Mouse (Mus musculus) natural killer cell, adult 2 months (primary cell): ENCODE data around the gene Col16a1.
A peak's percentile ranks its signal among the peaks of the same experiment; 100 is the strongest.

Experiments used
- DNase-seq, 2 experiments: peaks; one replicate each; pipeline ENCODE4 v3.0.0; 2022; ENCODE audit warnings: low spot score in 2 of 2

Col16a1 gene

GRCm38 (mm10) chr4:130084331-130084945 lies 36.8 kb downstream of the Col16a1 start:
- DNase-seq: no peak

GRCm38 (mm10) chr4:130085246-130085820 lies 37.7 kb downstream of the Col16a1 start:
- DNase-seq: no peak

- peak; percentile 78 to 88 for DNase-seq
These were observed 39.7 kb downstream of the Col16a1 start for GRCm38 (mm10) chr4:130087293-130087692.

GRCm38 (mm10) chr4:130095137-130095536 lies 47.5 kb downstream of the Col16a1 start:
- no peak for DNase-seq

- DNase-seq: no peak
These were observed 53.5 kb downstream of the Col16a1 start for GRCm38 (mm10) chr4:130101183-130101582.

- DNase-seq: no peak
These were observed 54.5 kb downstream of the Col16a1 start, which contains the start of gene Pef1 for GRCm38 (mm10) chr4:130102111-130102651. Gene Pef1 (plus strand): TSS chr4:130102558.

GRCm38 (mm10) chr4:130103632-130104031 lies 56.0 kb downstream of the Col16a1 start:
- DNase-seq: no peak

GRCm38 (mm10) chr4:130104584-130104983 lies 56.9 kb downstream of the Col16a1 start:
- no peak for DNase-seq

GRCm38 (mm10) chr4:130107065-130107443 lies 59.4 kb downstream of the Col16a1 start:
- no peak for DNase-seq

- DNase-seq: peak; percentile 99
These were observed 59.9 kb downstream of the Col16a1 start for GRCm38 (mm10) chr4:130107444-130108131.

- DNase-seq: no peak
These were observed 61.3 kb downstream of the Col16a1 start for GRCm38 (mm10) chr4:130108929-130109328.

GRCm38 (mm10) chr4:130109666-130110065 lies 62.0 kb downstream of the Col16a1 start:
- DNase-seq: no peak

- no peak for DNase-seq
These were observed 62.5 kb downstream of the Col16a1 start for GRCm38 (mm10) chr4:130110091-130110490.

- no peak for DNase-seq
These were observed 64.7 kb downstream of the Col16a1 start for GRCm38 (mm10) chr4:130112299-130112698.

GRCm38 (mm10) chr4:130112732-130113131 lies 65.1 kb downstream of the Col16a1 start:
- DNase-seq: no peak

- no peak for DNase-seq
These were observed 73.1 kb downstream of the Col16a1 start for GRCm38 (mm10) chr4:130120752-130121151.

GRCm38 (mm10) chr4:130121560-130121959 lies 73.9 kb downstream of the Col16a1 start:
- DNase-seq: no peak

- DNase-seq: no peak
These were observed 75.4 kb downstream of the Col16a1 start for GRCm38 (mm10) chr4:130123020-130123419.

GRCm38 (mm10) chr4:130124110-130124509 lies 76.5 kb downstream of the Col16a1 start:
- DNase-seq: no peak

- no peak for DNase-seq
These were observed 77.5 kb downstream of the Col16a1 start for GRCm38 (mm10) chr4:130125164-130125563.

GRCm38 (mm10) chr4:130125935-130126334 lies 78.3 kb downstream of the Col16a1 start:
- no peak for DNase-seq

- no peak for DNase-seq
These were observed 81.3 kb downstream of the Col16a1 start for GRCm38 (mm10) chr4:130128907-130129306.

- DNase-seq: no peak
These were observed 82.4 kb downstream of the Col16a1 start for GRCm38 (mm10) chr4:130130082-130130481.
